ENCODE assay signal across 13 mouse cellular contexts in the genomic region with DNA sequence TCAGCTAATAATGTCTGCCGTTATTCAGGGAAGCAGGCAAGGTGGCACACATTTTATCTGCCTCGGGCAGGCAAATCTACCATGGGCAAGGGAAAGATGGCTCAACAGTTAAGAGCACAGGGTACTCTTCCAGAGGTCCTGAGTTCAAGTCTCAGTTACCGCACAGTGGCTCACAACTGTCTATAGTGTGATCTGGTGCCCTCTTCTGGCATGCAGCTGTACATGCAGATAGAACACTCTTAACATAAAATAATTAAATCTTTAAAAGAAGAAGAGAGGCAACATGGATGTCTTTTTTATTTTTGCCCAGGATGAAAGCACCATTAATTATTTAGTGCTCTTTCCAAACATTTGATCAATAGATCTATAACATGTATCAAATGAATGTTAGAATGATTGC. TPM values are rescaled to one million over a fixed set of nuclear protein-coding genes. Genes with fewer than 3 reads are reported as not detected.
DNase-seq lines count a peak whose midpoint lies in the region; ATAC-seq and TF ChIP-seq lines count a peak whose summit lies in the region.
"Had no signal": no experiment of that assay in that cellular context is flagged by ENCODE, and none has a peak within 500 bp of the region (broad histone marks: within the 10 kb centered on the region; RNA-seq: fewer than 3 reads in every experiment).

No protein-coding gene starts in this region.

- no peaks in the 10 kb centered on the region for H3K9me3 ChIP-seq in kidney, embryonic 14.5 days (ENCODE audit: control insufficient read depth, low read length)
- H3K9me3 ChIP-seq in CH12.LX (replicated peaks; ENCODE audit: low read length): no peaks in the 10 kb centered on the region
- H3K9me3 ChIP-seq in hindbrain, embryonic 10.5 days: no peaks in the 10 kb centered on the region

- no peaks in the 10 kb centered on the region for H3K79me2 ChIP-seq in CH12.LX (replicated peaks; ENCODE audit: control insufficient read depth, extremely low read depth, insufficient read depth, poor library complexity, severe bottlenecking)

- TF ChIP-seq EP300 in CH12.LX (IDR thresholded peaks at IDR 0.05; ENCODE audit: low read length): no peak

- TF ChIP-seq POLR2A in kidney, adult 2 months (IDR thresholded peaks at IDR 0.05; ENCODE audit: low read depth, low read length): no peak
- no peak for TF ChIP-seq POLR2A in CH12.LX (IDR thresholded peaks at IDR 0.05; ENCODE audit: low read depth, low read length)
- TF ChIP-seq POLR2A in brain, embryonic 14.5 days (IDR thresholded peaks at IDR 0.05; ENCODE audit: borderline replicate concordance, extremely low read depth, insufficient read depth, insufficient read length, poor library complexity, severe bottlenecking): no peak

- H3K9ac ChIP-seq in kidney, embryonic 14.5 days (ENCODE audit: low read depth, low read length): no peak overlapping the region
- H3K9ac ChIP-seq in CH12.LX (ENCODE audit: insufficient read depth, low read depth): no peak overlapping the region

- DNase-seq in kidney, adult 2 months: no peak
- DNase-seq in 3T3-L1 (ENCODE audit: low read depth, low spot score): peak; percentile 46
- no peak for DNase-seq in CH12.LX (ENCODE audit: extremely low read depth)
- DNase-seq in brain, embryonic 14.5 days (ENCODE audit: low read depth): peak; percentile 19
- no peak for DNase-seq in hindbrain, embryonic 10.5 days (ENCODE audit: low spot score)
- DNase-seq: cerebellum, adult 18-20 months; gastrocnemius, postnatal 36 days; heart, postnatal 36 days; kidney, postnatal 10 days; right cerebral cortex, adult 18-20 months had no signal

- no peak overlapping the region for H3K4me2 ChIP-seq in kidney, embryonic 14.5 days (replicated peaks; ENCODE audit: low read depth, low read length)
- no peak overlapping the region for H3K4me2 ChIP-seq in CH12.LX (ENCODE audit: insufficient read depth, low read depth, poor library complexity, severe bottlenecking)

- WGBS in kidney, adult 2 months: 91% methylated on average over 3 of the region's 3 CpGs
- WGBS in kidney, embryonic 14.5 days: 90% methylated on average over 3 of the region's 3 CpGs
- 95% methylated on average over 3 of the region's 3 CpGs for WGBS in hindbrain, embryonic 10.5 days

- H3K36me3 ChIP-seq in kidney, adult 2 months (ENCODE audit: control insufficient read depth, insufficient read depth, low read length): no peaks in the 10 kb centered on the region
- H3K36me3 ChIP-seq in kidney, embryonic 14.5 days (ENCODE audit: control insufficient read depth, insufficient read depth, low read length): peaks cover 60% of the 10 kb centered on the region
- H3K36me3 ChIP-seq in CH12.LX (replicated peaks in 1 of 2; ENCODE audit: control insufficient read depth in 1 of 2, insufficient read depth in 1 of 2, low read length in 1 of 2): peaks cover 5 to 36% of the 10 kb centered on the region in 2 experiments
- peaks cover 94% of the 10 kb centered on the region for H3K36me3 ChIP-seq in hindbrain, embryonic 10.5 days

- in situ Hi-C loops in CH12.LX (cut with MboI; ENCODE audit: low pct_ligation_motif_present, low pct_unique_long_range_greater_than_20kb, low sequenced_read_pairs): no loop called here

- no peak overlapping the region for H3K27ac ChIP-seq in kidney, adult 2 months (ENCODE audit: insufficient read depth, low read depth, low read length)
- no peak overlapping the region for H3K27ac ChIP-seq in kidney, embryonic 14.5 days (ENCODE audit: low read depth, low read length)
- no peak overlapping the region for H3K27ac ChIP-seq in CH12.LX (ENCODE audit: insufficient read depth, low read depth)
- H3K27ac ChIP-seq in hindbrain, embryonic 10.5 days: no peak overlapping the region
- H3K27ac ChIP-seq: macrophage had no signal

- no peaks in the 10 kb centered on the region for H3K4me1 ChIP-seq in kidney, adult 2 months (ENCODE audit: control insufficient read depth, insufficient read depth, low read length)
- H3K4me1 ChIP-seq in kidney, embryonic 14.5 days (ENCODE audit: control insufficient read depth, insufficient read depth, low read length): no peaks in the 10 kb centered on the region
- peaks cover 0 to 9% of the 10 kb centered on the region in 2 experiments; a peak in 1 of 4 replicates for H3K4me1 ChIP-seq in CH12.LX (ENCODE audit: control insufficient read depth in 1 of 2, insufficient read depth in 2 of 2)
- 0 out of 2 replicates have a peak, but pooled peaks cover 3% of the 10 kb centered on the region for H3K4me1 ChIP-seq in hindbrain, embryonic 10.5 days (replicated peaks)

- H3K27me3 ChIP-seq in kidney, adult 2 months (replicated peaks; ENCODE audit: control insufficient read depth, insufficient read depth, low read length): no peaks in the 10 kb centered on the region
- H3K27me3 ChIP-seq in kidney, embryonic 14.5 days (ENCODE audit: control insufficient read depth, insufficient read depth, low read length): no peaks in the 10 kb centered on the region
- no peaks in the 10 kb centered on the region for H3K27me3 ChIP-seq in CH12.LX (replicated peaks)
- H3K27me3 ChIP-seq in hindbrain, embryonic 10.5 days (ENCODE audit: insufficient read depth, poor library complexity, severe bottlenecking): no peaks in the 10 kb centered on the region

- TF ChIP-seq CTCF in kidney, adult 2 months (conservative IDR thresholded peaks at IDR 0.05; ENCODE audit: insufficient read depth, insufficient read length, low read depth, low read length): peak; percentile 53
- TF ChIP-seq CTCF in CH12.LX (conservative IDR thresholded peaks at IDR 0.05 in 1 of 2, IDR thresholded peaks at IDR 0.05 in 1 of 2; ENCODE audit: low read depth in 2 of 2, low read length in 2 of 2): peak; percentile 50 to 70
- peak; percentile 37; the same call in 1 of the 2 replicates for TF ChIP-seq CTCF in brain, embryonic 14.5 days (IDR thresholded peaks at IDR 0.05; ENCODE audit: borderline replicate concordance, extremely low read depth, insufficient read depth, insufficient read length)

- TF ChIP-seq RAD21 in CH12.LX (IDR thresholded peaks at IDR 0.05; ENCODE audit: low read depth, low read length): peak; percentile 61

- no peak overlapping the region for H3K4me3 ChIP-seq in kidney, adult 2 months (ENCODE audit: insufficient read depth, low read depth, low read length)
- H3K4me3 ChIP-seq in kidney, embryonic 14.5 days (ENCODE audit: low read length): no peak overlapping the region
- no peak overlapping the region for H3K4me3 ChIP-seq in CH12.LX (replicated peaks in 1 of 3; ENCODE audit: low read depth in 2 of 3, low read length in 2 of 3, poor library complexity in 1 of 3)
- no peak overlapping the region for H3K4me3 ChIP-seq in hindbrain, embryonic 10.5 days

- dilution Hi-C loops in CH12.LX (cut with MboI; ENCODE audit: extremely low pct_ligation_motif_present, extremely low pct_unique_long_range_greater_than_20kb, low sequenced_read_pairs): no loop called here

- ATAC-seq in kidney, embryonic 14.5 days (ENCODE audit: low FRiP score, low TSS enrichment): no peak
- ATAC-seq in erythroblast, adult 5-6 weeks (replicated peaks; ENCODE audit: low FRiP score, poor library complexity, severe bottlenecking): no peak

TF ChIP-seq in CH12.LX, 34 proteins besides CTCF, POLR2A, EP300 and RAD21:
- no peak for TF ChIP-seq JUND (conservative IDR thresholded peaks at IDR 0.05; ENCODE audit: low read depth, low read length)
- no peak for TF ChIP-seq KAT2A (IDR thresholded peaks at IDR 0.05; ENCODE audit: insufficient replicate concordance, low read length)
- no peak for TF ChIP-seq CHD1 (IDR thresholded peaks at IDR 0.05; ENCODE audit: low read depth, low read length)
- no peak for TF ChIP-seq GABPA (IDR thresholded peaks at IDR 0.05; ENCODE audit: insufficient replicate concordance, low read depth, low read length)
- TF ChIP-seq ELF1 (IDR thresholded peaks at IDR 0.05; ENCODE audit: low read depth, low read length): no peak
- no peak for TF ChIP-seq IRF4 (IDR thresholded peaks at IDR 0.05; ENCODE audit: low read depth, low read length)
- TF ChIP-seq ETS1 (conservative IDR thresholded peaks at IDR 0.05; ENCODE audit: low read depth, low read length): no peak
- TF ChIP-seq SMC3 (IDR thresholded peaks at IDR 0.05; ENCODE audit: low read depth, low read length): peak; percentile 52; the same call in 1 of the 2 replicates

RNA-seq across cellular contexts. Expression of gene Numbl, which starts 19.0 kb away (rescaled TPM):
- 6.0 and 7.9 TPM in 2 replicates for polyA plus RNA-seq in kidney, adult 2 months (2012; rRNA removed)
- 9.1 and 10.8 TPM in 2 replicates for polyA plus RNA-seq in kidney, embryonic 14.5 days (2014; fragmentation: Nextera tagmentation; extraction: Ambion mirVana)
- total RNA-seq in CH12.LX (2012; rRNA removed) (1.5 and 2.3 TPM in 2 replicates), CH12.LX (2014; rRNA removed) (0.68 and 0.81 TPM in 2 replicates)
- polyA plus RNA-seq in CH12.LX (2012; ENCODE audit: insufficient read length, low read depth): 2.7 and 2.9 TPM in 2 replicates
- polyA plus RNA-seq in brain, embryonic 14.5 days (2012; rRNA removed): 109 and 112 TPM in 2 replicates
- 0.42 and 0.58 TPM in 2 replicates for total RNA-seq in erythroblast, adult 5-6 weeks (2015; ENCODE audit: low replicate concordance)
- total RNA-seq in erythroblast, adult 5-6 weeks (2017; ENCODE audit: low replicate concordance): 0.17 and 1.5 TPM in 2 replicates
- polyA plus RNA-seq in hindbrain, embryonic 10.5 days (2016; fragmentation: Nextera tagmentation; extraction: Ambion mirVana): 28.9 and 53.1 TPM in 2 replicates

RNA-seq across cellular contexts. Expression of gene Coq8b, which starts 44.4 kb away (rescaled TPM):
- polyA plus RNA-seq in kidney, adult 2 months (2012; rRNA removed): 43.1 and 50.3 TPM in 2 replicates
- 15.9 and 17.1 TPM in 2 replicates for polyA plus RNA-seq in kidney, embryonic 14.5 days (2014; fragmentation: Nextera tagmentation; extraction: Ambion mirVana)
- total RNA-seq in CH12.LX (2012; rRNA removed) (21.7 and 26.5 TPM in 2 replicates), CH12.LX (2014; rRNA removed) (16.0 and 19.7 TPM in 2 replicates)
- polyA plus RNA-seq in CH12.LX (2012; ENCODE audit: insufficient read length, low read depth): 20.6 and 21.3 TPM in 2 replicates
- polyA plus RNA-seq in brain, embryonic 14.5 days (2012; rRNA removed): 42.6 and 50.1 TPM in 2 replicates
- 2.1 and 3.5 TPM in 2 replicates for total RNA-seq in erythroblast, adult 5-6 weeks (2015; ENCODE audit: low replicate concordance)
- 2.9 and 4.5 TPM in 2 replicates for total RNA-seq in erythroblast, adult 5-6 weeks (2017; ENCODE audit: low replicate concordance)
- 22.4 and 27.2 TPM in 2 replicates for polyA plus RNA-seq in hindbrain, embryonic 10.5 days (2016; fragmentation: Nextera tagmentation; extraction: Ambion mirVana)

RNA-seq across cellular contexts. Expression of gene Itpkc, which starts 48.7 kb away (rescaled TPM):
- polyA plus RNA-seq in kidney, adult 2 months (2012; rRNA removed): 6.8 and 7.0 TPM in 2 replicates
- polyA plus RNA-seq in kidney, embryonic 14.5 days (2014; fragmentation: Nextera tagmentation; extraction: Ambion mirVana): 4.2 and 5.2 TPM in 2 replicates
- 5.9 and 8.1 TPM in 2 replicates for total RNA-seq in CH12.LX (2012; rRNA removed)
- 3.2 and 4.0 TPM in 2 replicates for total RNA-seq in CH12.LX (2014; rRNA removed)
- polyA plus RNA-seq in CH12.LX (2012; ENCODE audit: insufficient read length, low read depth): 4.0 and 4.1 TPM in 2 replicates
- 15.3 and 15.9 TPM in 2 replicates for polyA plus RNA-seq in brain, embryonic 14.5 days (2012; rRNA removed)
- 2.3 TPM in 1 of 2 replicates, not detected in the other for total RNA-seq in erythroblast, adult 5-6 weeks (2015; ENCODE audit: low replicate concordance)
- 0.60 and 1.5 TPM in 2 replicates for total RNA-seq in erythroblast, adult 5-6 weeks (2017; ENCODE audit: low replicate concordance)
- polyA plus RNA-seq in hindbrain, embryonic 10.5 days (2016; fragmentation: Nextera tagmentation; extraction: Ambion mirVana): 5.6 and 6.8 TPM in 2 replicates

Comparison
In these comparisons a context has a peak if more than half of its experiments do, and no peak if none do; other contexts are left out.
1. DNase-seq: peak in 3T3-L1 (single experiment) and brain, embryonic 14.5 days (single experiment); none in kidney, adult 2 months (single experiment), CH12.LX (single experiment) and hindbrain, embryonic 10.5 days (single experiment).
2. Peak in every context shown above with its lines, with median percentiles within 50 percentile points of each other: CTCF ChIP-seq.